Mouse (Mus musculus) mesoderm, embryonic 11.5 days (tissue): Measurements from ENCODE around the gene Zfp991.
"Not testable (repeated sequence)": the region's sequence is repeated elsewhere in the genome, so short reads cannot be mapped to it uniquely, and the experiment has no call there.

Source experiments
- DNase-seq: peaks from one replicate; pipeline ENCODE4 v3.0.0-alpha.2; 2012; ENCODE audit warnings: low read depth, low spot score

Gene Zfp991

DNA sequence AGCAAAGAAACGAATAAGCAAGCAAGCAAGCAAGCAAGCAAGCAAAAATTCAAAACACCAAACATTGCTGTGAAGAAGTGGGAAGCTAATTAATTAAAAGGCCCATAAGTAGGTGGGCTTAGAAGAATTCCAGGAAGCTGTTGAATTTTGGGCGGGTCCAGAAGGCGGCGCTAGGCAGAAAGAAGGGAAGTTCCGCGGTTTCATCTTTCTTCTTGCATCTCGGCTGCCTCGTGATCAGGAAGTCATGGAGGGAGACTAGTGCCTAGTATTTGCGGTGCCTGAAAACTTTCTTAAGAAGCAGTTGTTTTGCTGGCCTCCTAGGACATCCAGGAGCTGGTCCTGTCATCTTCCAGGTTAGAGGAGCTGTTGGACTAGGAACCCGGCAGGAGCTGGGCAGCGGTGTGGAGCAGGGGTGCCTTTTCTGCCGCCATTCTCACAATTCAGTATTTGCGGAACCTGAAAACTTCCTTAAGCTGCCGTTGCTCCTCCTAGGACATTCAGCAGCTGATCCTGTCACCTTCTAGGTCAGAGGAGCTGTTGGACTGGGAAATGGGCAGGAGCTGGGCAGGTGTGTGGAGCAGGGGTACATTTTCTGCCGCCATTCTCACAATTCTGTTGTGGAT is at the start of gene Zfp991:
Zfp991 (plus strand) TSS at position 202 of the 623 bp plus-strand sequence.
- not testable (repeated sequence) for DNase-seq

DNA sequence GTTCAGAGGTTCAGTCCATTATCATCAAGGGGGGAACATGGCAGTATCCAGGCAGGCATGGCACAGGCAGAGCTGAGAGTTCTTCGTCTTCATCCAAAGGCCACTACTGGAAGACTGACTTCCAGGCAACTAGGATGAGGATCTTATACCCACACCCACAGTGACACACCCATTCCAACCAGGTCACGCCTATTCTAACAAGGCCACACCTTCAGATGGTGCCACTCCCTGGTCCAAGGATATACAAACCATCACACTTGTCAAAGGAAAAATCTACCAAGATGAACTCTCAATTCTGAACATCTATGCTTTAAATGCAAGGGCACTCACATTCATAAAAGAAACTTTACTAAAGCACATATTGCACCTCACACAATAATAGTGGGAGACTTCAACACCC is 36.2 kb upstream of the Zfp991 start:
- not testable (repeated sequence) for DNase-seq

DNA sequence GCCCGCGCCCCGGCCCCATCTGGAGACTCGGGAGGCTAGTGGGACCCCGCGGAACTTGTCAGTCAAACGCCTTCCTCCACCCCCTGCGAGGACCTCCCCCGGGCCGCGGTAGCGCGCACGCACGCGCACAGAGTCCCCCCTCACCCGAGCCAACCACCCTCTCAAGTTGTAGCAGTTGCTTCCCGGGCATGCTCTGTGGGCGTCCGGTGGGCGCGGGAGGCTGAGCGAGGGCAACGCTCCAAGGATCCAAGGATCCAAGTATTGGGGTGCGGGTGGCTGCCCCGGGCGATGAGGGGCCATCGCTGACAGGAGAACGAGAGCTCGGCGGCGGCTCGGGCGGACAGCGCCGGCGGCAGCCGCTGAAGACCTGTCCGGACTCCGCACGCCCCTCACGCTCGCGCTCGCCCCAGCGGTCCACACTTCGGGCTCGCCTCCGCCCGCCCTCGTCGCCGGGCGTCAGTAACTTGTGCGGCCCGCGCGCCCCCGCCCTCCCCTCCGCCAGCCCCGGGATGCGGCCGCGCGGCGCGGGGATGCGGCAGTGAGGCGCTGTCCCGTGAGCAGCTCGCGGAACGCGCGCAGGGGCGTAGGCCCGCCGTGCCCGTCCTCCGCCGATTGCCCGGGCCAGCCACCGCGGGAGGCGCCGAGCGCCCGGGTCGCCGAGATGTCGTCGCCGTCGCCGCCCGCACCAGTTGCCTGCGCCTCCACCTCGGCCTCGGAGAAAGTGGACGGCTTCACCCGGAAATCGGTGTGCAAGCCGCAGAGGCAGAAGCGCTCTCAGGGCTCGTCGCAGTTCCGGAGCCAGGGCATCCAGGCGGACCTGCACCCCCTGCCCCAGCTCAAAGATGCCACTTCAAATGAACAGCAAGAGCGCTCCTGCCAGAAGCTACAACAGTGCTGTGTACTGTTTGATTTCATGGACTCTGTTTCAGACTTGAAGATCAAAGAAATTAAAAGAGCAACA is 29.9 kb upstream of the Zfp991 start:
- DNase-seq = not testable (repeated sequence)

DNA sequence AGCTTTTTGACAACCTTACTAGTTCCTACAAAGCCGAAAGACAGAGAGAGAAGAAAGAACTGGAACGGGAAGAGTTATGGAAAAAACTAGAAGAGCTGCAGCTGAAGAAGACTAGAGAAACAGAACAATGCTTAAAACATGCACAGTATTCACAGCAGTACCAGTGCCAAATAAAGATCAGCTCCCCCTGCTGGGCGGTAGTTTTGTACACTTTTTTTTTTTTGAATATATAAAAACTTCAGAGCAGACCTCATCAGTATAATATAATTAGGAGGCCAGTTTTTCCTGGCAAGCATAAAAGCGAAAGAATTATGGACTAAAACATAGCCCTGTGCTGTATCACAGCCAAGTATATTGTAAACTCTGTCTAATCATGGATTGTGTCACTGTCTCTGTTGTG is 28.0 kb upstream of the Zfp991 start:
- not testable (repeated sequence) for DNase-seq

DNA sequence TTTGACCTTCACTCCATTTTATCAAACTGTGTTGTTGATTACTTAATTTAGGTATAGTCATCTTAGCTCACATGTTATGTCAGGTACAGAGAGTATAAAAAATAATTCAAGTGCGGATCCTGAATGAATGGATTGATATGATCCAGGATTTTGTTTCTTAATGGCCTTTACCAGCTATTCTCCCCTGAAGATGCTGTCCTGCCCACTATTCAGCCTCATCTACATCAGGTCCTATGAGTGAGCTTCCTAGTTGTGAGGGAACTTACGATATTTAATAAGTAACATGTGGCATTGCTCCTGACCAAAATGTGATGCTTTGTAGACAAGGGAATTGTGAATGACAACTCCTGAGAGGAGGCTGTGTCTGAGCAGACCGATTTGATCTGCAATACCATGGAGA is 14.0 kb upstream of the Zfp991 start:
- not testable (repeated sequence) for DNase-seq

DNA sequence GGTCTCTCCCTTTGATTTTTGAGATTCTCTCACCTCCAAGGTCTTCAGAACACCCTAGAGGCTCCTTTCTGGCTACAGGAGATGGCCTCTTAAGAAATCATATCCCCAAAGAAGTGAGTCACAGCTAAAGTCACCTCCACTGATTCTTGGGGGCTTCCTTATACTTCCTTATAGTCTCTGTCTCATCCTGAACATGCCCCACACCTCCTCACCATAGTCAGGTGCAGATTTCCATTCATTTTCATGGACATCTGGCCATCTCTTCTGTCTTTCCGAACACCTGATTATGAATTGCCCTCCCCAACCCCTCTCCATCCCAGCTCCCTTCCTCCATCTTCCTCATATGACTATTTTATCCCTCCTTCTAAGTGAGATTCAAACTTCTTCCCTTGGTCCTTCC is 9.6 kb upstream of the Zfp991 start:
- DNase-seq = not testable (repeated sequence)

DNA sequence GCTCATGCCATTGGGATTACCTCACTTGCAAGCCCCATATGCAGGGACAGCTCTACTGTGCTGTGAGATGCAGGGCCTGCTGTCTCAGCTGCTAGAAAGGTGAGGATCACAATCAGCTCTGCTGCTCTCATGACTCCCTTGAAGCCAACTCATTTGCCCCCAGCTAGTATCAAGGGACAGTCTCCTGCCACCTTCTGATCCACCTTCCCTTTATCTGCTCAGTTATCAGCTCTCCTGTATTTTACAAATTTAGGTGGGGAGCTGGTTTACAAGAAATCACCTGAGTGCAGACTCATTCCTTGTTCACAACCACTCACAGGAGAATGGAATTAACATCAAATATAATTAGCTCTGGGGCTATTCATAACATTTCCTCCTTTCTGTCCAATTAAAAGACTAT is 8.0 kb upstream of the Zfp991 start:
- DNase-seq = not testable (repeated sequence)

DNA sequence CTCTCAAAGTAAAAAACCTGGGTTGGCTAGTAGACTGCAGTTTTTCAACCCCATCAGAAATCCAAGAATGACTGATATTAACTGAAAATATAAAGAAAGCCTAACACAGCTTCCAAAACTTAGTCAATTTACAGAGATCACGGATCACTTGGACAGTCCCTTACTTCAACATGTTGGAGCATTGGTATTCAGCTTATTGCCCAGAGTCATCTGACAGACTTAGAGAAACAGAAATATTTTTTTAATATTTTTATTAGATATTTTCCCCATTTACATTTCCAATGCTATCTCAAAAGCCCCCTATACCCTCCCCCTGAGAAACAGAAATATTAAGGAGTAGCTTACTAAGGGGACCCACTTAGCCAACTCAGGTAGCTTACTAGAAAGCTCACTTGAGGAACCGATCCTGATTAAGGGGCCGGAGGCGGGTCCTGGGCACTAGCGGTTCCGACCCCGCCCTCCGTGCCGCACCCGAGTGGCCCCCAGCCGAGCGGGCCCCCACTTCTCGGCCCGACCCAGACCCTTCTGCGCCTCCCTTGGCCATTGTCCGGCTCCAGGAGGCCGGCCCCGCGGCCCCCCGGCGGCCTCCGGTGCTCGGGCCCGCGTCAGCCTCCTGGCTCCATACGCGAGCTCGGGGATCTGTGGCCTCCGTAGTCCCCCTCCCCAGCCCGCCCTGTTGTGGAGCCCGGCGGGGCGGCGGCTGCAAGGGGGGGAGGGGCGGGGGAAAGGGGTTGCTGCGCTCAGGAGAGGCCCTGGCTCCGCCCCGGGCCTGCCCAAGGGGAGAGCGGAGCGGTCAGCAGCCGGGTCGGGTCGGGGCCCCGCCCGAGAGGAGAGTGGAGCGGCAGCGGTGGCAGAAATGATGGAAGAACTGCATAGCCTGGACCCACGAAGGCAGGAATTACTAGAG is 7.2 kb upstream of the Zfp991 start:
- peak; percentile 49 for DNase-seq

DNA sequence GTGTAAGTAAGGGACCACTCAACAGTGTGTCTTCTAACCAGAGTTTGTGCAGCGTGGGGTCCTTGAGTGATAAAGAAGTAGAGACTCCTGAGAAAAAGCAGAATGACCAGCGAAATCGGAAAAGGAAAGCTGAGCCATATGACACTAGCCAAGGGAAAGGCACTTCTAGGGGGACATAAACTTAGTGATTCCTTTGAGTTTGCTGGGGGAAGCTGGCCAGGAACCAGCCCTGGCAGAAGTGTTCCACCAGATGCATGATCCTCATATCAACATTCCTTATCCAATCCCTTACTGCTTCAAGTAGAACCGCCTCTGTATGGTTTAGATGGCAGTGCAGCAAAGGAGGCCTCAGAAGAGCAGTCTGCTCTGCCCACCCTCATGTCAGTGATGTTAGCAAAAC is 6.5 kb upstream of the Zfp991 start:
- not testable (repeated sequence) for DNase-seq

DNA sequence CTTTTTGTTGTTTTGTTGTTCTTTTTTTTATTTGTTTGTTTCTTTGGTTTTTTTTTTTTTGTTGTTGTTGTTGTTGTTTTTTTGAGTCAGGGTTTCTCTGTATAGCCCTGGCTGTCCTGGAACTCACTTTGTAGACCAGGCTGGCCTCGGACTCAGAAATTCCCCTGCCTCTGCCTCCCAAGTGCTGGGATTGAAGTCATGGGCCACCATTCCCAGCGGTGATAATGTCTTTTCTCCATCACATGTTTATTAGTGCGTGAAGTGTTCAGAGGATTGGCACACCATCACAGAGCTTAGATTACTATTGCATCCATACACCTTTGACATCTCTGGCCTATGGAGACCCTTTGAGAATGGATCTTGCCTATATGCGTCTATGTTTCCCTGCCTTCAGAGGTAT is 6.0 kb upstream of the Zfp991 start:
- DNase-seq = not testable (repeated sequence)

DNA sequence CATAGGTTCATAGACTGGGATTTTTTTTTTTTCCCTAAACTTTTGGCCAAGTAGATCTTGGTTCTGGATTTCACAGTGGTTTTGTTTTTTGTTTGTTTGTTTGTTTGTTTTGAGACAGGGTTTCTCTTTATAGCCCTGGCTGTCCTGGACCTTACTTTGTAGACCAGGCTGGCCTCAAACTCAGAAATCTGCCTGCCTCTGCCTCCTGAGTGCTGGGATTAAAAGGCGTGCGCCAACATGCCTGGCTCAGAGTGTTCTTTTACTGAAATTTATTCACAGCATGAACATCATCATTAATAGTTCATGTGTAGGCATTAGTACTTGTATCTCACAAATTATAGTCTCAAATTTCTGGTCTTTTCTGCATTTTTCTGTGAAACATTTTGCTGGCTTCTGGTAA is 5.4 kb upstream of the Zfp991 start:
- DNase-seq = not testable (repeated sequence)

DNA sequence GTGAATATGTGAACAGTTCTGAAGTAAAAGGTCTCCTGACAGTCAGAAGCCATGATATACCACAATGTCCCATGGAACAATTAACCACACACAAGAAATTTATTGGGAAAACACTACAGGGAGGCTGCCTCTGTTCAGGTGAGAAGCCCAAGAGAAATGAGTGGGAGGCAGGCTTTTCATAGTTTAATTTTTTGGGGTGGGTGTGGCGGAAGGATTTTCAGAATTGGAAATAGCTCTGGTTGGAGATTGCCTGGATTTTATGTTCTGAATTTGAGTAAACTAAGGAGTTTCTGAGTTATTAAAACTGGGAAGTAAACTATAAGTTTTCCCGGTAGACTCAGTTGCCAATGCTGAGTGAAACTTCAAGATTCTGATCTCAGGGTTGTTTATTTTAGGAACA is 4.7 kb upstream of the Zfp991 start:
- DNase-seq = not testable (repeated sequence)

DNA sequence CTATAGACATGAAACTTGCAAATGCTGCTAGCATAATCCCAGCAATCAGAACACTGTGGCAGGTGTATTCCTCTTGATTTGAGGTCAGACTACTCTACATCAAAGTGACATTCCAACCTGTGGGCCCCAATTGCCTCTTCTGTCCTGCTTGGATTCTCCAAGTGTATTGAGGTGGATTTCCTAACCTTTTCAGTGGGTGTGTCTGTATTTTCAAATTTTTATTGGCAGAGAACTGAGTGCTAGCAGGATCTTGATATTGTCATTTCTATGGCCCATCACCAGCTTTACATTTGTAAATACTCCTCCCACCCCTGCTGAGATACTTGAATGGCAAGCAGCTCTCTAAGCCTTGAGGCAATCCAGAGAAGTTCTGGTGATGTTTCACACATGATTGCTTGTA is 3.7 kb upstream of the Zfp991 start:
- not testable (repeated sequence) for DNase-seq

DNA sequence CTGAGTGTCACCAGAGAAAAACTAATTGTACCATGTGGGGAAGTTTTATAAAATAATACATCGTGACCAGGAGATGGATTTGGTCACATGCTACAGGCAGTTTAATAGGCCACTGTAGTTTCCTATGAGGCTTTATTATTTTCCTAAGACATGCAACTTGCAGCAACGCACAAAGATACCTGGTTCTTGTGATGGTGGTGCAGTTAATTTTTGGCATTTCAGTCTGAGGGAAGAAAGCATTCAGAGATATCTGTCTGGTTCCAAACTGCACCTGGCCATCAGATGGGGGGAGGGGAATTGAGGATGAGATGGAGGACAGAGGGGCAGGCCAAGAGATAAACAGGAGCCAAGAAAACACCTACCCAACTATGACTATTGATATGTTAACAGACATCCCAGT is 1.8 kb downstream of the Zfp991 start:
- DNase-seq = not testable (repeated sequence)

DNA sequence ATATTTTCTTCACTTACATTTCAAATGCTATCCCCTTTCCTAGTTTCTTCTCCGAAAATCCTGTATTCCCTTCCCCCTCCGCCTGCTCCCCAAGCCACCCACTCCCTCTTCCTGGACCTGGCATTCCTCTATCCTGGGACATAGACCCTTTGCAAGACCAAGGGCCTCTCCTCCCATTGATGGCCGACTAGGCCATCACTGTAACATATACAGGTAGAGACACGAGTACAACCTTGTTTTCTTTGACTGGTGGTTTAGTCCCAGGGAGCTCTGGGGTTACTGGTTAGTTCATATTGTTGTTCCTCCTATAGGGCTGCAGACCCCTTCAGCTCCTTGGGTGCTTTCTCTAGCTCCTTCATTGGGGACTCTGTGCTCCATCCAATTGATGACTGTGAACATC is 9.9 kb downstream of the Zfp991 start:
- DNase-seq = not testable (repeated sequence)

DNA sequence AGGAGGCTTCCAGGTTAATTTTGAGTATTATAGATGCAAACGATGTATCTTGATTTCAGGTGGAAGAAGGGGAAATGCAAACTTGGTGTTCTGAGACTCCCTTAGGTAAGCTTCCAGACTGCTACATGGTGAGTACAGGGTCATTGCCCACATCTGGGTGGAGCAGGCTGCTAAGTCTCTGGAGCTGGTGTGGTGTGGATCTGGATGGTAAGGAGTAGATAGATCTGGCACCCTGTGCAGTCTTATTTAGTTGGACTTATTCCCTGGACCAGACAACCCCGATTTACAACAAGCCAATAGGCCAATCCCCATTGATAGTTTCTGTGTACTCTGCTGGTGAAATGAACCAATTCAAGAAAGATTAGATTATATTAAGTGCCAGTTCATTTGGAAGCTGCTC is 33.4 kb downstream of the Zfp991 start:
- DNase-seq = not testable (repeated sequence)

DNA sequence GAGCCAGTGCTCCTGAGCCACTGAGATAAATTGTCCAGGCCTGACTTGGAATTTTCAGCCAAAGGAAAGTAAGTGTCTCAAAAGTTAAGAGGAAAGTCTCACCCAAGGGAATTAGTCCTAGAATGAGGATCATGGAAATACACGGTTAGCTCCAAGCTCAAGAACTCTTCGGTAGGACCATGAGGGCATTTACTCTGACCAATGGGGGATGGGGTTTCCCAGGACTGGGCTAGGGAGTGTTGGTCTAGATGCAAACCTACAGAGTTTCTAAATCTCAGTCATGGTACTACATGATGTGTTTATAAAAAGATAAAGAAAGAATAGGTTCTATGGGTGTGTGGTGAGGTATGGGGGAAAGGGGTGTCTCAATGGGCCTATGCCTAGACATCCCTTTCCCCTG is 38.7 kb downstream of the Zfp991 start:
- not testable (repeated sequence) for DNase-seq

DNA sequence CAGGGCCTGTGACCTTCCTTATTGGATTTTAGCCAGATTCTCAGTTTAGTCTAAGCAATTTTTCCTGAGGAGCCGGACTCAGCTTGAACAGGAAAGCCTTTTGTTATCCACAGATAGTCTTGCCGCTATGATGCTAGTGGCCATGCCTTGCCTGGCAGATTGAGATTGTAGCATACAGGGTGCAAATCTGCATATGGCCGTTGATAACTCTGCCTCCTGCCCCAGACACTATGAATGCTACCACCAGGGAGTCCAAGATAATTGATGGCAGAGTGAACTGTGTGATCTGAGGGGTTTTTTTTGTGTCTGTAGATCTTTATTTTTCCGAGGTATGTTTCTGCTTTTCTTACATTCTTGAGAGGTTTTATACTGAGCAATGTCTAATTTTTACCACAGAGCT is 39.7 kb downstream of the Zfp991 start:
- not testable (repeated sequence) for DNase-seq

DNA sequence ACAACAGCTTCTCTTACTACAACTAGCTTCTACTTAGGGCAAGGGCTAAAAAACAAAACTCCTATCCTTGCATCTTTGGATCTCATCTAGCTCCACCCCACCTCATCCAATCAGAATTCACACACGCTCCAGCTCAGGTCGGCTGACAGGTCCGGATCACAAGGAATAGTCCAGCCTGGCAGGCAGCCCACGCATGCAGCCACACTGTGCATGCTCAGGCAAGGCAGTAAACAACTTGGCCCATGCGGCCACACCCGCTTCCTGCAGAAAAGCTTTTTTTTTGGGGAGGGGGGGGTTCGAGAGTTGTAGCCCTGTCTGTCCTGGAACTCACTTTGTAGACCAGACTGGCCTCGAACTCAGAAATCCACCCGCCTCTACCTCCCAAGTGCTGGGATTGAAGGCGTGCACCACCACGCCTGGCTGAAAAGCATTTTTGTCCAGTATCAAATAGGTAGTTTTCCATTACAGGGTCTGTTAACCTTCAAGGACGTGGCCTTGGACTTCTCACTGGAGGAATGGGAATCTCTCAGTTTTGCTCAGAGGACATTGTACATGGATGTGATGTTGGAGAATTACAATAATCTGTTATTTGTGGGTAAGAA is 44.5 kb downstream of the Zfp991 start:
- DNase-seq = not testable (repeated sequence)

DNA sequence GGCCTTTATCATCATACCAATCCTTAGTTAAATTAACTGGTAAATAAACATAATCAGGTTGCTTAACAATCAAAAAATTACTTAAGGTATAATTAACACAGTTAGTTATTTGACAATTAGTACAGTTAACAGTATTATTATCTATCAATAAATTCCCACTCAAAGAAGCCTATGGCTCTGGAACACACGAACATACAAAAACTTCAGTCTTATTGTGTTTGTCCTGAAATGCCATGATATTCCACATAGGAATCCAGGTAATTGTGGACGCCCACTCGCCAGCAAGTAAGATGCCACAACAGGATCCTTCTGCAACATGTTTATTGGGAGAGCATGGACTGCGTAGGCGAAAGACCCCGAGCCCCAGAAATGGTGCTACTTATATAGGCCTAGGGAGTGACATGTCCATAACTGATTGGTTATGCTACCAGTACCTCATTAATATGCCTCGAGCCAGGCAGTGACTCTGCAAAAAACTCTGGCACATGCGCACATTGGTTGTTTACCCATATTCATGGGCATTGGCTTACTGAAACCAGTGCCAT is 49.4 kb downstream of the Zfp991 start:
- DNase-seq = not testable (repeated sequence)
